Comparison of ENCODE assay signal across 8 mouse cellular contexts in genomic region chr7:132226379-132227074, GRCm38 (mm10).
A peak's percentile ranks its signal among the peaks of the same experiment; 100 is the strongest.
DNase-seq lines count a peak whose midpoint lies in the region; ATAC-seq and TF ChIP-seq lines count a peak whose summit lies in the region.

No protein-coding gene starts in this region.

- ATAC-seq in limb, embryonic 11.5 days (ENCODE audit: insufficient number of reproducible peaks, low FRiP score, low TSS enrichment, low read depth): no peak
- no peak for ATAC-seq in midbrain, postnatal 0 days (ENCODE audit: low FRiP score)

- no peaks in the 10 kb centered on the region for H3K9me3 ChIP-seq in limb, embryonic 11.5 days (ENCODE audit: control insufficient read depth, low read length)
- H3K9me3 ChIP-seq in midbrain, postnatal 0 days (ENCODE audit: low read length): no peaks in the 10 kb centered on the region

- no peak for TF ChIP-seq POLR2A in heart, adult 2 months (IDR thresholded peaks at IDR 0.05; ENCODE audit: insufficient read depth, low read depth, low read length)

- no peak overlapping the region for H3K9ac ChIP-seq in heart, adult 2 months (ENCODE audit: low read depth, low read length)
- H3K9ac ChIP-seq in limb, embryonic 11.5 days (ENCODE audit: low read length): no peak overlapping the region
- no peak overlapping the region for H3K9ac ChIP-seq in midbrain, postnatal 0 days (replicated peaks; ENCODE audit: low read length, poor library complexity, severe bottlenecking)

- no peak overlapping the region for H3K27ac ChIP-seq in heart, adult 2 months
- no peak overlapping the region for H3K27ac ChIP-seq in limb, embryonic 11.5 days (replicated peaks; ENCODE audit: low read depth, low read length)
- H3K27ac ChIP-seq in midbrain, postnatal 0 days (ENCODE audit: low read depth, low read length): no peak overlapping the region

- H3K4me1 ChIP-seq in heart, adult 2 months (ENCODE audit: control insufficient read depth, insufficient read depth, low read length): peaks cover 2% of the 10 kb centered on the region; the same call in 1 of the 2 replicates
- no peaks in the 10 kb centered on the region for H3K4me1 ChIP-seq in limb, embryonic 11.5 days (ENCODE audit: control insufficient read depth, insufficient read depth, low read length)
- H3K4me1 ChIP-seq in midbrain, postnatal 0 days (ENCODE audit: insufficient read depth, low read length): no peaks in the 10 kb centered on the region

- no peaks in the 10 kb centered on the region for H3K36me3 ChIP-seq in heart, adult 2 months (ENCODE audit: control insufficient read depth, insufficient read depth, low read length)
- H3K36me3 ChIP-seq in limb, embryonic 11.5 days (ENCODE audit: control insufficient read depth, insufficient read depth, low read length): no peaks in the 10 kb centered on the region
- H3K36me3 ChIP-seq in midbrain, postnatal 0 days (ENCODE audit: insufficient read depth, low read length): no peaks in the 10 kb centered on the region

- H3K27me3 ChIP-seq in heart, adult 2 months (ENCODE audit: control insufficient read depth, insufficient read depth, low read length): no peaks in the 10 kb centered on the region
- H3K27me3 ChIP-seq in limb, embryonic 11.5 days (ENCODE audit: control insufficient read depth, insufficient read depth, low read length): no peaks in the 10 kb centered on the region
- H3K27me3 ChIP-seq in midbrain, postnatal 0 days (ENCODE audit: insufficient read depth, low read length): no peaks in the 10 kb centered on the region

- 0 out of 2 replicates have a peak, but pooled peaks have one; percentile 79 for TF ChIP-seq EP300 in heart, adult 2 months (IDR thresholded peaks at IDR 0.05; ENCODE audit: insufficient read depth, low read depth, low read length)

- 45% methylated on average over 6 of the region's 6 CpGs for WGBS in heart, adult 2 months
- 55% methylated on average over 6 of the region's 6 CpGs for WGBS in limb, embryonic 11.5 days
- 66% methylated on average over 6 of the region's 6 CpGs for WGBS in midbrain, postnatal 0 days

- peak; percentile 98; the same call in 1 of the 2 replicates for TF ChIP-seq CTCF in heart, adult 2 months (IDR thresholded peaks at IDR 0.05)
- TF ChIP-seq CTCF in midbrain, postnatal 0 days (IDR thresholded peaks at IDR 0.05): peak; percentile 99

- DNase-seq in 416B (ENCODE audit: low read depth): peak; percentile 74
- peak; percentile 90 for DNase-seq in adrenal gland, postnatal 10 days
- peak; percentile 76 for DNase-seq in embryo, embryonic 11.5 days (ENCODE audit: low read depth, low spot score)
- DNase-seq in heart, adult 2 months: peak; percentile 72 to 76
- DNase-seq in kidney, adult 8-10 months: peak; percentile 73 to 90
- DNase-seq in limb, embryonic 11.5 days (ENCODE audit: low spot score): peak; percentile 92
- DNase-seq in midbrain, postnatal 0 days (ENCODE audit: low spot score): peak; percentile 92
- peak; percentile 55 to 72 for DNase-seq in spleen, postnatal 36 days (ENCODE audit: low spot score in 2 of 2)

- no peaks in the 10 kb centered on the region for H3K79me2 ChIP-seq in heart, adult 2 months (replicated peaks; ENCODE audit: control insufficient read depth, insufficient read depth, low read length)

- intact Hi-C loops in heart, adult 2 months (cut with DNase I): loop anchor here (1.0 to 5.0 kb wide), 6 partner anchors 91 to 411 kb away; partner anchors contain the start of gene Chst15

- no peak overlapping the region for H3K4me3 ChIP-seq in heart, adult 2 months
- no peak overlapping the region for H3K4me3 ChIP-seq in limb, embryonic 11.5 days (ENCODE audit: low read depth, low read length)
- no peak overlapping the region for H3K4me3 ChIP-seq in midbrain, postnatal 0 days (ENCODE audit: low read depth, low read length)

- no peak overlapping the region for H3K4me2 ChIP-seq in limb, embryonic 11.5 days (ENCODE audit: low read depth, severe bottlenecking)
- H3K4me2 ChIP-seq in midbrain, postnatal 0 days (ENCODE audit: low read depth, low read length, poor library complexity, severe bottlenecking): no peak overlapping the region
